Comparison of ENCODE assay signal across 28 mouse cellular contexts in the genomic region with DNA sequence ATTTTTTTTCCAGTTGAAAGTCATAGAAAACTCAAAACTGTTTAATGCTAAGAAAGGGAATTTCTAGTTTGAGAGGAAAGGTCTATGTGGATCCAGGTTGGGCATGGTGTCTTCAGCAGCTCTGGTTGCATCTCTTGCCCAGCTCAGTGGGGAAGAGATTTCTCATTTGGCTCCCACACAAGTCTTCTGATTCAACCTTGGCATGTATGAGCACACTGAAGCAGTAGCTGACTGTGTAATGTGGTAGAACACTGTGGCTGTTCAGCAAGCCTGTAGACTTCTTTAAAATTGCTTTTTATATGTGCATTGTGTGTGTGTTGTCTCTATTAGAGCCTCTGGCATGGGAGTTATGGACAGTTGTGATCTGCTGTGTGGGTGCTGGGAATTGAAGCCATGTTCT. TPM values are rescaled to one million over a fixed set of nuclear protein-coding genes. Genes with fewer than 3 reads are reported as not detected.
DNase-seq lines count a peak whose midpoint lies in the region; ATAC-seq and TF ChIP-seq lines count a peak whose summit lies in the region.
"Had no signal": no experiment of that assay in that cellular context is flagged by ENCODE, and none has a peak within 500 bp of the region (broad histone marks: within the 10 kb centered on the region; RNA-seq: fewer than 3 reads in every experiment).

No protein-coding gene starts in this region.

- H3K27me3 ChIP-seq in kidney, embryonic 15.5 days, result no peaks in the 10 kb centered on the region
- H3K27me3 ChIP-seq: CH12.LX; heart, embryonic 15.5 days; limb, embryonic 12.5 days; midbrain, embryonic 15.5 days; neural tube, embryonic 12.5 days; stomach, embryonic 15.5 days had no signal

- intact Hi-C loops in left cerebral cortex, adult 2 months (cut with DNase I), result no loop called here

- no peaks in the 10 kb centered on the region for H3K9me3 ChIP-seq in kidney, embryonic 15.5 days (replicated peaks)
- H3K9me3 ChIP-seq: forebrain, embryonic 10.5 days; G1E; heart, embryonic 15.5 days; limb, embryonic 12.5 days; midbrain, embryonic 15.5 days; neural tube, embryonic 12.5 days; stomach, embryonic 15.5 days had no signal

- no peak for TF ChIP-seq CTCF in left cerebral cortex, adult 2 months (IDR thresholded peaks at IDR 0.05)

- H3K9ac ChIP-seq in kidney, embryonic 15.5 days, result no peak overlapping the region
- H3K9ac ChIP-seq: heart, embryonic 15.5 days; hindbrain, embryonic 14.5 days; limb, embryonic 12.5 days; liver, postnatal 0 days; midbrain, embryonic 15.5 days; neural tube, embryonic 12.5 days; stomach, embryonic 15.5 days had no signal

- ATAC-seq in frontal cortex, adult (ENCODE audit: low TSS enrichment), result peak; percentile 71
- no peak for ATAC-seq in kidney, embryonic 15.5 days (replicated peaks; ENCODE audit: low FRiP score)
- ATAC-seq: forebrain, embryonic 16.5 days; inflammation-experienced regulatory T-cells, adult 6 months; liver, postnatal 0 days; lung, postnatal 0 days; midbrain, embryonic 15.5 days had no signal

- no peak overlapping the region for H3K27ac ChIP-seq in left cerebral cortex, adult 2 months
- no peak overlapping the region for H3K27ac ChIP-seq in kidney, embryonic 15.5 days
- H3K27ac ChIP-seq: forebrain, embryonic 10.5 days; hindbrain, embryonic 14.5 days; macrophage; midbrain, embryonic 15.5 days; neural tube, embryonic 12.5 days had no signal

- no peaks in the 10 kb centered on the region for H3K36me3 ChIP-seq in kidney, embryonic 15.5 days
- H3K36me3 ChIP-seq: forebrain, embryonic 10.5 days; heart, embryonic 15.5 days; limb, embryonic 12.5 days; midbrain, embryonic 15.5 days; neural tube, embryonic 12.5 days; stomach, embryonic 15.5 days had no signal

- no peak for DNase-seq in frontal cortex, postnatal 36 days (ENCODE audit: low spot score in 2 of 2)
- DNase-seq in 3T3-L1 (ENCODE audit: low read depth, low spot score), result peak; percentile 21
- DNase-seq in cerebellum, adult 11 months, result peak; percentile 60
- peak; percentile 86 for DNase-seq in cerebellum, adult 9-11 months
- DNase-seq in left cerebral cortex, adult 2 months (ENCODE audit: extremely low spot score in 1 of 2, low spot score in 2 of 2), result no peak
- no peak for DNase-seq in spleen, adult 18-20 months
- DNase-seq: gastrocnemius, postnatal 14 days; heart, postnatal 36 days; kidney, adult 18-20 months; kidney, postnatal 10 days; liver, postnatal 0 days; thymus, postnatal 25 days had no signal

- no peak overlapping the region for H3K4me2 ChIP-seq in kidney, embryonic 15.5 days
- H3K4me2 ChIP-seq: heart, embryonic 15.5 days; hindbrain, embryonic 14.5 days; limb, embryonic 12.5 days; liver, embryonic 11.5 days; midbrain, embryonic 15.5 days; neural tube, embryonic 12.5 days; stomach, embryonic 15.5 days had no signal

- H3K4me1 ChIP-seq in kidney, embryonic 15.5 days, result peaks cover 8% of the 10 kb centered on the region; the same call in 1 of the 2 replicates
- H3K4me1 ChIP-seq: midbrain, embryonic 15.5 days; neural tube, embryonic 12.5 days had no signal

- no peak overlapping the region for H3K4me3 ChIP-seq in left cerebral cortex, adult 2 months
- no peak overlapping the region for H3K4me3 ChIP-seq in kidney, embryonic 15.5 days (replicated peaks)
- H3K4me3 ChIP-seq: forebrain, embryonic 10.5 days; heart, embryonic 15.5 days; limb, embryonic 12.5 days; midbrain, embryonic 15.5 days; neural tube, embryonic 12.5 days; stomach, embryonic 15.5 days had no signal

RNA-seq across cellular contexts. Expression of a gene that starts 24.5 kb away (rescaled TPM):
- total RNA-seq in left cerebral cortex, adult 2 months (2021), result 100 to 1,000 TPM; 122 to 125 TPM
- 85.7 and 88.6 TPM in 2 replicates for polyA plus RNA-seq in kidney, embryonic 15.5 days (2015; fragmentation: Nextera tagmentation; extraction: Ambion mirVana)

Comparison
In these comparisons a context has a peak if more than half of its experiments do, and no peak if none do; other contexts are left out.
1. DNase-seq: peak in 3T3-L1 (single experiment), cerebellum, adult 11 months (single experiment) and cerebellum, adult 9-11 months (single experiment); none in frontal cortex, postnatal 36 days (0 of 2), left cerebral cortex, adult 2 months (0 of 2) and spleen, adult 18-20 months (0 of 2).